Mouse (Mus musculus): Measurements from ENCODE around the gene 6030445D17Rik. TPM values are rescaled to one million over a fixed set of nuclear protein-coding genes. Genes with fewer than 3 reads are reported as not detected.

The 6030445D17Rik gene
- polyA plus RNA-seq (2012; ENCODE audit: insufficient read depth, insufficient read length, missing spikeins), result not detected in 2 replicates

- H3K4me3 ChIP-seq (ENCODE audit: insufficient read depth, low read depth, low read length), result peak within 1 kb of the TSS; percentile 88
- peaks cover 33% of the 10 kb centered on the region for H3K4me1 ChIP-seq (ENCODE audit: control insufficient read depth, insufficient read depth, insufficient read length, low read length)
- peak within 1 kb of the TSS; percentile 90 for H3K27ac ChIP-seq (replicated peaks; ENCODE audit: low read depth, low read length)
Observed at GRCm38 (mm10) chr4:136462086-136462838, at the start of gene 6030445D17Rik. TSS of gene 6030445D17Rik (plus strand) at chr4:136462250.

GRCm38 (mm10) chr4:136415477-136415876, 46.6 kb upstream of the 6030445D17Rik start:
- Histone ChIP-seq H3K4me3 (ENCODE audit: insufficient read depth, low read depth, low read length) (no peak overlapping the region), H3K4me1 (ENCODE audit: control insufficient read depth, insufficient read depth, insufficient read length, low read length) (no peaks in the 10 kb centered on the region), H3K27ac (replicated peaks; ENCODE audit: low read depth, low read length) (no peak overlapping the region)

GRCm38 (mm10) chr4:136418962-136419361, 43.1 kb upstream of the 6030445D17Rik start:
- Histone ChIP-seq H3K4me3 (ENCODE audit: insufficient read depth, low read depth, low read length) (no peak overlapping the region), H3K27ac (replicated peaks; ENCODE audit: low read depth, low read length) (no peak overlapping the region), H3K4me1 (ENCODE audit: control insufficient read depth, insufficient read depth, insufficient read length, low read length) (no peaks in the 10 kb centered on the region)

- Histone ChIP-seq H3K27ac (replicated peaks; ENCODE audit: low read depth, low read length) (no peak overlapping the region), H3K4me1 (ENCODE audit: control insufficient read depth, insufficient read depth, insufficient read length, low read length) (no peaks in the 10 kb centered on the region), H3K4me3 (ENCODE audit: insufficient read depth, low read depth, low read length) (no peak overlapping the region)
Observed at GRCm38 (mm10) chr4:136419386-136419785, 42.7 kb upstream of the 6030445D17Rik start.

GRCm38 (mm10) chr4:136423224-136423623, 38.8 kb upstream of the 6030445D17Rik start, which contains the start of gene Htr1d:
TSS of gene Htr1d (plus strand) at chr4:136423524.
- no peak within 1 kb of the TSS for H3K27ac ChIP-seq (replicated peaks; ENCODE audit: low read depth, low read length)
- H3K4me3 ChIP-seq (ENCODE audit: insufficient read depth, low read depth, low read length), result no peak within 1 kb of the TSS; the same call in 1 of the 2 replicates

GRCm38 (mm10) chr4:136424120-136424999, 37.7 kb upstream of the 6030445D17Rik start:
- peak overlapping the region; percentile 29 for H3K4me3 ChIP-seq (ENCODE audit: insufficient read depth, low read depth, low read length)
- no peak overlapping the region for H3K27ac ChIP-seq (replicated peaks; ENCODE audit: low read depth, low read length)
- no peaks in the 10 kb centered on the region for H3K4me1 ChIP-seq (ENCODE audit: control insufficient read depth, insufficient read depth, insufficient read length, low read length)

More at GRCm38 (mm10) chr4:136423224-136423623, 38.8 kb upstream of the 6030445D17Rik start, which contains the start of gene Htr1d:
- no peaks in the 10 kb centered on the region for H3K4me1 ChIP-seq (ENCODE audit: control insufficient read depth, insufficient read depth, insufficient read length, low read length)

- Histone ChIP-seq H3K27ac (replicated peaks; ENCODE audit: low read depth, low read length) (no peak overlapping the region), H3K4me3 (ENCODE audit: insufficient read depth, low read depth, low read length) (peak overlapping the region; percentile 29), H3K4me1 (ENCODE audit: control insufficient read depth, insufficient read depth, insufficient read length, low read length) (no peaks in the 10 kb centered on the region)
Observed at GRCm38 (mm10) chr4:136425000-136425288, 37.1 kb upstream of the 6030445D17Rik start.

- H3K4me1 ChIP-seq (ENCODE audit: control insufficient read depth, insufficient read depth, insufficient read length, low read length), result no peaks in the 10 kb centered on the region
- H3K27ac ChIP-seq (replicated peaks; ENCODE audit: low read depth, low read length), result no peak overlapping the region
- H3K4me3 ChIP-seq (ENCODE audit: insufficient read depth, low read depth, low read length), result no peak overlapping the region
Observed at GRCm38 (mm10) chr4:136430609-136431375, 31.3 kb upstream of the 6030445D17Rik start.

- Histone ChIP-seq H3K4me1 (ENCODE audit: control insufficient read depth, insufficient read depth, insufficient read length, low read length) (no peaks in the 10 kb centered on the region), H3K27ac (replicated peaks; ENCODE audit: low read depth, low read length) (no peak overlapping the region), H3K4me3 (ENCODE audit: insufficient read depth, low read depth, low read length) (no peak overlapping the region)
Observed at GRCm38 (mm10) chr4:136431376-136431693, 30.7 kb upstream of the 6030445D17Rik start.

GRCm38 (mm10) chr4:136434029-136434428, 28.0 kb upstream of the 6030445D17Rik start:
- Histone ChIP-seq H3K4me3 (ENCODE audit: insufficient read depth, low read depth, low read length) (no peak overlapping the region), H3K27ac (replicated peaks; ENCODE audit: low read depth, low read length) (no peak overlapping the region), H3K4me1 (ENCODE audit: control insufficient read depth, insufficient read depth, insufficient read length, low read length) (no peaks in the 10 kb centered on the region)

GRCm38 (mm10) chr4:136439106-136439505, 22.9 kb upstream of the 6030445D17Rik start:
- no peak overlapping the region for H3K27ac ChIP-seq (replicated peaks; ENCODE audit: low read depth, low read length)
- no peaks in the 10 kb centered on the region for H3K4me1 ChIP-seq (ENCODE audit: control insufficient read depth, insufficient read depth, insufficient read length, low read length)
- H3K4me3 ChIP-seq (ENCODE audit: insufficient read depth, low read depth, low read length), result no peak overlapping the region

GRCm38 (mm10) chr4:136441354-136442043, 20.6 kb upstream of the 6030445D17Rik start:
- Histone ChIP-seq H3K4me3 (ENCODE audit: insufficient read depth, low read depth, low read length) (no peak overlapping the region), H3K4me1 (ENCODE audit: control insufficient read depth, insufficient read depth, insufficient read length, low read length) (no peaks in the 10 kb centered on the region), H3K27ac (replicated peaks; ENCODE audit: low read depth, low read length) (no peak overlapping the region; the same call in 1 of the 2 replicates)

GRCm38 (mm10) chr4:136444561-136444960, 17.5 kb upstream of the 6030445D17Rik start:
- Histone ChIP-seq H3K27ac (replicated peaks; ENCODE audit: low read depth, low read length) (no peak overlapping the region), H3K4me3 (ENCODE audit: insufficient read depth, low read depth, low read length) (no peak overlapping the region), H3K4me1 (ENCODE audit: control insufficient read depth, insufficient read depth, insufficient read length, low read length) (no peaks in the 10 kb centered on the region)

- Histone ChIP-seq H3K4me1 (ENCODE audit: control insufficient read depth, insufficient read depth, insufficient read length, low read length) (no peaks in the 10 kb centered on the region), H3K4me3 (ENCODE audit: insufficient read depth, low read depth, low read length) (no peak overlapping the region), H3K27ac (replicated peaks; ENCODE audit: low read depth, low read length) (no peak overlapping the region)
Observed at GRCm38 (mm10) chr4:136449795-136450194, 12.3 kb upstream of the 6030445D17Rik start.

Data from brown adipose tissue, adult 24 weeks (tissue).